Mouse (Mus musculus): ENCODE data around the gene Pacrg.

The Pacrg gene

GRCm38 (mm10) chr17:10840148-10840707 lies at the start of gene Pacrg, which contains the start of gene Prkn:
TSS of gene Pacrg (minus strand) at chr17:10840311.
TSS of gene Prkn (plus strand) at chr17:10840384.
- DNase-seq (ENCODE audit: low spot score), result peak; percentile 99

GRCm38 (mm10) chr17:10887924-10888323 lies 47.8 kb upstream of the Pacrg start:
- DNase-seq (ENCODE audit: low spot score), result no peak

- DNase-seq (ENCODE audit: low spot score), result no peak
Measured at GRCm38 (mm10) chr17:10882260-10882659, 42.1 kb upstream of the Pacrg start.

GRCm38 (mm10) chr17:10878986-10879385 lies 38.9 kb upstream of the Pacrg start:
- DNase-seq (ENCODE audit: low spot score), result no peak

GRCm38 (mm10) chr17:10874208-10875187 lies 34.4 kb upstream of the Pacrg start:
- DNase-seq (ENCODE audit: low spot score), result no peak

GRCm38 (mm10) chr17:10854207-10854606 lies 14.1 kb upstream of the Pacrg start:
- DNase-seq (ENCODE audit: low spot score), result no peak

GRCm38 (mm10) chr17:10840731-10841201 lies 655 bp upstream of the Pacrg start:
- peak; percentile 73 for DNase-seq (ENCODE audit: low spot score)

GRCm38 (mm10) chr17:10818971-10819370 lies 21.1 kb downstream of the Pacrg start:
- no peak for DNase-seq (ENCODE audit: low spot score)

- DNase-seq (ENCODE audit: low spot score), result no peak
Measured at GRCm38 (mm10) chr17:10808571-10808970, 31.5 kb downstream of the Pacrg start.

GRCm38 (mm10) chr17:10807261-10807998 lies 32.7 kb downstream of the Pacrg start:
- no peak for DNase-seq (ENCODE audit: low spot score)

GRCm38 (mm10) chr17:10806692-10807091 lies 33.4 kb downstream of the Pacrg start:
- no peak for DNase-seq (ENCODE audit: low spot score)

- DNase-seq (ENCODE audit: low spot score), result no peak
Measured at GRCm38 (mm10) chr17:10791661-10792060, 48.5 kb downstream of the Pacrg start.

GRCm38 (mm10) chr17:10784401-10784920 lies 55.6 kb downstream of the Pacrg start:
- DNase-seq (ENCODE audit: low spot score), result no peak

- no peak for DNase-seq (ENCODE audit: low spot score)
Measured at GRCm38 (mm10) chr17:10776503-10776902, 63.6 kb downstream of the Pacrg start.

GRCm38 (mm10) chr17:10774468-10774867 lies 65.6 kb downstream of the Pacrg start:
- DNase-seq (ENCODE audit: low spot score), result no peak

- no peak for DNase-seq (ENCODE audit: low spot score)
Measured at GRCm38 (mm10) chr17:10772207-10772606, 67.9 kb downstream of the Pacrg start.

- DNase-seq (ENCODE audit: low spot score), result peak; percentile 18
Measured at GRCm38 (mm10) chr17:10769873-10770272, 70.2 kb downstream of the Pacrg start.

- DNase-seq (ENCODE audit: low spot score), result no peak
Measured at GRCm38 (mm10) chr17:10766735-10767406, 73.2 kb downstream of the Pacrg start.

GRCm38 (mm10) chr17:10764343-10764742 lies 75.8 kb downstream of the Pacrg start:
- DNase-seq (ENCODE audit: low spot score), result no peak

- DNase-seq (ENCODE audit: low spot score), result peak; percentile 10
Measured at GRCm38 (mm10) chr17:10757455-10757854, 82.7 kb downstream of the Pacrg start.

- DNase-seq (ENCODE audit: low spot score), result peak; percentile 90
Measured at GRCm38 (mm10) chr17:10744709-10745461, 95.2 kb downstream of the Pacrg start.
